Mouse (Mus musculus) stomach, postnatal 0 days (tissue): ENCODE measurements around the gene Prrg2.

ENCODE experiments used
- CTCF ChIP-seq: IDR thresholded peaks from 2 replicates; pipeline ENCODE4 v1.5.1; 2016; ENCODE audit warnings: antibody characterized with exemption, low read depth, mild to moderate bottlenecking, moderate library complexity
- EP300 ChIP-seq: optimal IDR thresholded peaks from 2 replicates; pipeline ENCODE3; 2016; ENCODE audit warnings: antibody characterized with exemption

GRCm38 (mm10) chr7:45073949-45074348 is 11.5 kb upstream of the Prrg2 start:
- no peak for TF ChIP-seq CTCF
- no peak for TF ChIP-seq EP300
